In genomic region chr11:51874266-51875036, GRCm38 (mm10) we compare ENCODE assay signal across 8 mouse cellular contexts. TPM values are rescaled to one million over a fixed set of nuclear protein-coding genes. Genes with fewer than 3 reads are reported as not detected.
DNase-seq lines count a peak whose midpoint lies in the region; ATAC-seq and TF ChIP-seq lines count a peak whose summit lies in the region.

No protein-coding gene starts in this region.

- DNase-seq in heart, adult 2 months = peak; percentile 73 to 84
- DNase-seq in heart, embryonic 10.5 days (ENCODE audit: low spot score) = no peak
- DNase-seq in CD4-positive, CD25-positive, alpha-beta regulatory T cell, adult 2 months (ENCODE audit: low read depth, low spot score) = peak; percentile 46
- peak; percentile 40 for DNase-seq in urinary bladder, adult 2 months (ENCODE audit: low spot score)
- DNase-seq in layer of hippocampus, postnatal 25 days (ENCODE audit: extremely low spot score in 1 of 2, low spot score in 1 of 2) = no peak

- H3K79me2 ChIP-seq in heart, adult 2 months (replicated peaks; ENCODE audit: control insufficient read depth, insufficient read depth, low read length) = no peaks in the 10 kb centered on the region

- H3K36me3 ChIP-seq in heart, adult 2 months (ENCODE audit: control insufficient read depth, insufficient read depth, low read length) = no peaks in the 10 kb centered on the region
- H3K36me3 ChIP-seq in heart, embryonic 10.5 days = no peaks in the 10 kb centered on the region
- no peaks in the 10 kb centered on the region for H3K36me3 ChIP-seq in limb, embryonic 15.5 days

- no peaks in the 10 kb centered on the region for H3K27me3 ChIP-seq in heart, adult 2 months (ENCODE audit: control insufficient read depth, insufficient read depth, low read length)
- no peaks in the 10 kb centered on the region; the same call in 1 of the 2 replicates for H3K27me3 ChIP-seq in heart, embryonic 10.5 days (ENCODE audit: insufficient read depth, poor library complexity, severe bottlenecking)
- H3K27me3 ChIP-seq in limb, embryonic 15.5 days = no peaks in the 10 kb centered on the region

- no peak overlapping the region for H3K9ac ChIP-seq in heart, adult 2 months (ENCODE audit: low read depth, low read length)
- no peak overlapping the region; the same call in 1 of the 2 replicates for H3K9ac ChIP-seq in limb, embryonic 15.5 days

- H3K9me3 ChIP-seq in heart, embryonic 10.5 days = no peaks in the 10 kb centered on the region
- no peaks in the 10 kb centered on the region for H3K9me3 ChIP-seq in limb, embryonic 15.5 days

- TF ChIP-seq EP300 in heart, adult 2 months (IDR thresholded peaks at IDR 0.05; ENCODE audit: insufficient read depth, low read depth, low read length) = peak; percentile 78; the same call in 1 of the 2 replicates

- peak; percentile 66 for TF ChIP-seq POLR2A in heart, adult 2 months (IDR thresholded peaks at IDR 0.05; ENCODE audit: insufficient read depth, low read depth, low read length)
- TF ChIP-seq POLR2A in embryonic fibroblast, embryonic 13.5 days (IDR thresholded peaks at IDR 0.05; ENCODE audit: low read depth, low read length) = no peak; the same call in 1 of the 2 replicates

- peak; percentile 66; the same call in 1 of the 2 replicates for ATAC-seq in limb, embryonic 15.5 days (ENCODE audit: insufficient number of reproducible peaks, low FRiP score, low TSS enrichment, low read depth)
- no peak for ATAC-seq in erythroid progenitor cell, adult 5-6 weeks (replicated peaks; ENCODE audit: low FRiP score, poor library complexity, severe bottlenecking)

- H3K4me2 ChIP-seq in limb, embryonic 15.5 days = no peak overlapping the region

- WGBS in heart, adult 2 months = 29% methylated on average over 7 of the region's 7 CpGs
- 65% methylated on average over 7 of the region's 7 CpGs for whole genome bisulfite sequencing in heart, embryonic 10.5 days
- WGBS in limb, embryonic 15.5 days = 59% methylated on average over 7 of the region's 7 CpGs

- H3K4me3 ChIP-seq in heart, adult 2 months = no peak overlapping the region
- H3K4me3 ChIP-seq in heart, embryonic 10.5 days = no peak overlapping the region
- H3K4me3 ChIP-seq in embryonic fibroblast, embryonic 13.5 days (ENCODE audit: insufficient read depth, low read length) = no peak overlapping the region
- H3K4me3 ChIP-seq in limb, embryonic 15.5 days = no peak overlapping the region

- H3K27ac ChIP-seq in heart, adult 2 months = peak overlapping the region; percentile 44
- H3K27ac ChIP-seq in heart, embryonic 10.5 days = no peak overlapping the region
- peak overlapping the region; percentile 83 for H3K27ac ChIP-seq in embryonic fibroblast, embryonic 13.5 days (ENCODE audit: insufficient read depth, low read length)
- no peak overlapping the region; the same call in 1 of the 2 replicates for H3K27ac ChIP-seq in limb, embryonic 15.5 days

- no peak for TF ChIP-seq CTCF in heart, adult 2 months (IDR thresholded peaks at IDR 0.05)
- TF ChIP-seq CTCF in embryonic fibroblast, embryonic 13.5 days (IDR thresholded peaks at IDR 0.05; ENCODE audit: borderline replicate concordance, insufficient read depth, low read length) = no peak

- intact Hi-C loops in heart, adult 2 months (cut with DNase I) = loop anchor here (2.0 kb wide), 1 partner anchor 16 kb away; no protein-coding TSS in a partner anchor

- peaks cover 11% of the 10 kb centered on the region for H3K4me1 ChIP-seq in heart, adult 2 months (ENCODE audit: control insufficient read depth, insufficient read depth, low read length)
- 0 out of 2 replicates have a peak, but pooled peaks cover 9% of the 10 kb centered on the region for H3K4me1 ChIP-seq in heart, embryonic 10.5 days
- peaks cover 6% of the 10 kb centered on the region; the same call in 1 of the 2 replicates for H3K4me1 ChIP-seq in embryonic fibroblast, embryonic 13.5 days (ENCODE audit: control insufficient read depth, insufficient read depth, low read length)
- peaks cover 9% of the 10 kb centered on the region for H3K4me1 ChIP-seq in limb, embryonic 15.5 days

RNA-seq across cellular contexts. Expression of gene Jade2, which starts 17.0 kb away (rescaled TPM):
- total RNA-seq in heart, adult 2 months (2021) = 10 to 100 TPM; 11.3 to 12.4 TPM
- polyA plus RNA-seq in heart, adult 2 months (2012; rRNA removed) = 6.5 and 7.3 TPM in 2 replicates
- polyA plus RNA-seq in heart, embryonic 10.5 days (2016; fragmentation: Nextera tagmentation; extraction: Ambion mirVana) = 0.73 and 0.82 TPM in 2 replicates
- 3.7 and 5.8 TPM in 2 replicates for polyA plus RNA-seq in embryonic fibroblast, embryonic 13.5 days (2011; ENCODE audit: insufficient read length, low read depth, missing spikeins)
- 1.8 and 1.9 TPM in 2 replicates for polyA plus RNA-seq in limb, embryonic 15.5 days (2015; fragmentation: Nextera tagmentation; extraction: Ambion mirVana)
- 10.6 and 16.1 TPM in 2 replicates for polyA plus RNA-seq in urinary bladder, adult 2 months (2012; rRNA removed)
- 4.3 and 4.6 TPM in 2 replicates for total RNA-seq in erythroid progenitor cell, adult 5-6 weeks (2015; ENCODE audit: low replicate concordance)
- 5.6 and 5.9 TPM in 2 replicates for total RNA-seq in erythroid progenitor cell, adult 5-6 weeks (2017; ENCODE audit: low replicate concordance)
- 10 to 100 TPM; 28.4 to 29.7 TPM for total RNA-seq in layer of hippocampus, postnatal 25 days (2021)

Comparison
In these comparisons a context has a peak if more than half of its experiments do, and no peak if none do; other contexts are left out.
1. DNase-seq: peak in heart, adult 2 months (2 of 2), CD4-positive, CD25-positive, alpha-beta regulatory T cell, adult 2 months (single experiment) and urinary bladder, adult 2 months (single experiment); none in heart, embryonic 10.5 days (single experiment) and layer of hippocampus, postnatal 25 days (0 of 2).
2. H3K27ac ChIP-seq: peak in heart, adult 2 months (single experiment) and embryonic fibroblast, embryonic 13.5 days (single experiment); none in heart, embryonic 10.5 days (single experiment) and limb, embryonic 15.5 days (single experiment).